Mouse (Mus musculus): ENCODE results near the gene Folr1.

DNA sequence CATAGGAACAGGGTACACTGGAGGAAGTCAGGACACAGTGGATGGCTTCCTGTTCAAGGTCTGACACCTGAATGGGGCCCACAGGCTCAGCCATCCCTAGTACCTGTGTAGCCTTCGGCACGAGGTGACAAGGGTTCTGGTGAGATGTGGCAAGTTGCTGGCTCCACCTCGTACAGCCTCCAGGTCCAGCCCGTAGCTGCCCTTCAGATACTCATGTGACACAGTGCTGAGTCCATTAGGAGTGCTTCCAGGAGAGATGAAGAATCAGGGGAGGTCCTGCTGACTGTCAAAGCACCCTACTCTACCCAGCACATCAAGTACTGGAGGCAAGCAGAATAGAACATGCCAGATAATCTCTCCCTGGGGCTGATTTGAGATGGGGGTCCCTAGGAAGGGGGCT lies 38.2 kb downstream of the Folr1 start:
- no peak for TF ChIP-seq CTCF (IDR thresholded peaks at IDR 0.05; ENCODE audit: control insufficient read depth, insufficient read depth, insufficient replicate concordance, low read depth, low read length)
- TF ChIP-seq POLR2A (IDR thresholded peaks at IDR 0.05; ENCODE audit: control insufficient read depth, low read depth, low read length) = no peak

Data from testis, adult 2 months (tissue).